Mouse (Mus musculus) lung, adult 2 months (tissue): ENCODE measurements at regions not wholly inside any gene's neighbourhood (a gene's known extent, or its start where the extent isn't known, plus 50 kb on each side); places are given as distances from the start of the nearest gene placed in this dataset.

Source experiments
- DNase-seq: peaks from one replicate; pipeline ENCODE4 v3.0.0; 2022
- H3K4me1 ChIP-seq: fragments of 200-500 bp; 2 replicates; pipeline ENCODE4 v1.6.1; 2011; ENCODE audit warnings: low read length; ENCODE audit not compliant: control insufficient read depth, insufficient read depth
- H3K4me3 ChIP-seq: fragments of 200-500 bp; replicated peaks from 2 replicates; pipeline ENCODE3; 2011; ENCODE audit warnings: low read depth, mild to moderate bottlenecking, control low read depth, low read length; ENCODE audit errors: extremely low read depth
- CTCF ChIP-seq: fragments of 200-500 bp; IDR thresholded peaks from 2 replicates; pipeline ENCODE4 v1.5.1; 2011; ENCODE audit warnings: mild to moderate bottlenecking, low read length, control low read depth; ENCODE audit not compliant: insufficient read depth
- POLR2A ChIP-seq: fragments of 200-500 bp; IDR thresholded peaks from 2 replicates; pipeline ENCODE4 v1.6.1; 2011; ENCODE audit warnings: low read depth, mild to moderate bottlenecking, control low read depth, low read length, borderline replicate concordance; ENCODE audit errors: extremely low read depth
- WGBS: fragments of 180-500 bp; shearing (Covaris S2); methylation state at CpG from one replicate; pipeline ENCODE4 v1.1.7; 2018; 5-methylcytosine and 5-hydroxymethylcytosine counted together

DNA sequence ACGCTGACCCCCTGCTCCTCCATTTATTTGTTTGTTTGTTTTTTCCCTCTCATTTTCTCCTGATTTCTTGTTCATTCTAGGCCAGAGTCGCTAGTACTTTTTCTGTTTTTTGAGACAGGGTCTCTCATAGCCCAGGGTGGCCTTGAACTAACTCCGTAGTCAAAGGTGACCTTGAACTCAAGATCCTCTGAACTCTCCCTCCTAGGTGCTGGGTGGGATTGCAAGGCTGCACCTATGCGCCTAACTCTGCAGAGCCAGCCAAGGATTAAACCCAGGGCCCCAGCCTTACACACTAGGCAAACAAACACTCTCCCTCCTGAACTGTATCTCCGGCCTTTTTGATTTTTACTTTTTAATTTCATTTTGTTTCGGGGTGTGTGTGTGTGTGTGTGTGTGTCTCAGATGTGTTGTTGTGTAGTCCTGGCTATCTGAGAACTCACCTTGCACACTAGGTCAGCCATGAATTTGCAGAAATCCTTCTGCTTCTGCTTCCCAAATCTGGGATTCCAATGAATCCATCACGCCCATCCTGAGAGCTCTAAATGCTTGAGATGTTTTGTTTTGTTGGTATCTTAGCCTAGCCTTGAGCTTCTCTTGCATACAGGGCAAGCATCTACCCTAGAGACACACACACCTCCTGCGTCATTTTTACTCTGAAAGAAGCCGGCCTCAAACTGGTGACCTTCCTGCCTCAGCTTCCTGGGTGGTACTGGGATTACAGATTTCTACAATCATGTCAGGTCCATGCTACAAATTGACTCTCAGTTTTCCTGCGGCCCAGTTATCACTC is 56.3 kb upstream of the Tbx3 start:
- no peak for DNase-seq
- H3K4me3 ChIP-seq: no peak overlapping the region
- TF ChIP-seq POLR2A (no peak), CTCF (no peak)
- peaks cover 2% of the 10 kb centered on the region; the same call in 1 of the 2 replicates for H3K4me1 ChIP-seq
- 92% methylated on average over 10 of the region's 10 CpGs for WGBS

DNA sequence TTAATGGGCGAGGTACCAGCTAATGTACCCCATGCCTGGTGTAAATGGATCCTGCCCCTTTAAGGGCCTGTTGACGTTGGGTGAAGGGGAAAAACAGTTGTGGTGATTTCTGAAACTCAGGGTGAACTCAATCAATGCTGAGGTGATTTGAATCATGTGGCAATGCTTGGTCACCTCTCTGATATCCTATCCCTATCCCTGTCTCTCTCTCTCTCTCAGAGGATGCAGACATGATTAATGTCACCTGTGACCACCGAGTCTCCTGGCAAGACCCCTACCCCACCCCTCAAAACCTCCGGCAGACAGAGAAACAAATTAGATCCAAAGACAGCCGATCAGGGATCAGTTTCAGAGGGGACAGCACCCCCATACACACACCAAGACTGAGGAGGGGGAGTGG is 54.8 kb upstream of the Tbx3 start:
- Histone ChIP-seq H3K4me1 (peaks cover 2% of the 10 kb centered on the region; the same call in 1 of the 2 replicates), H3K4me3 (no peak overlapping the region)
- DNase-seq: no peak
- TF ChIP-seq POLR2A: no peak
- TF ChIP-seq CTCF: no peak
- WGBS: 62% methylated on average over 5 of the region's 5 CpGs

DNA sequence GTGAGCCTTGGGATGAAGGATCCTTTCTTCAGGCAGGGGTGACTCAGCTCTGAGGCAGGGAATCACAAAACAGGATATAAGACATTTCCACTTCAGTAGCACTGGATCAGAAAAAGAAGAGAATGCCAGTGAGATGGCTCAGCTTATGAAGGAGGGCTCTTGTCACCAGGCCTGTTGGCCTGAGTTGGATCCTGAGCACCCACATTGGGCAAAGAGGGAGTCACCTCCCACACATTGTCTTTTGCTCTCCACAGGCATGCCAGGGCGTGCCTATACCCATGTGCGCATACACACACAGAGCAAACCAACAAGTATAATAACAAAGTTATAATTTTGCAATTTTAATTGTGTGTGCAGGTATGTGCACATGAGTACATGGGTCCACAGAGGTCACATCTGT is 52.6 kb upstream of the Tbx3 start:
- H3K4me1 ChIP-seq: no peaks in the 10 kb centered on the region
- WGBS: 93% methylated on average over 2 of the region's 2 CpGs
- no peak overlapping the region for H3K4me3 ChIP-seq
- DNase-seq: no peak
- no peak for TF ChIP-seq CTCF
- TF ChIP-seq POLR2A: no peak

DNA sequence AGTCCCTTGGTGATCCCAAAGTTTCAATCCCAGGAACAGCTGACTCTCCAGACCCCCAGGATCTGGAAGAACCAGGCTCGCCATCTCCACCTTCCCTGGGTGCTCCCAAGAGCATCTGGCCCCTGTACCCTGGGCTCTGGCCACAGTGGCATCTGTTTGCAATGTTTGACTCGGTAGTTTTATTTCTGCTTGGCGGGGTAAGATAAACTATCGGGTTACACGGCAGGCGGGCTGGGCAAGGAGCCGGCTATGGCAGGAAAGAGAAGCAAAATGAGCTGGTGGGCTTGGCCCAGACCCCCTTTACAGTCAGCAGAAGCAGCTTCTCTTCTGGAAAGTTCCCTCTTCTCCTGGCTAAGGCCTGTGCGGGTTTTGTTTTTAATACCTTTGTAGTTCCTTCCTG is 50.6 kb upstream of the Tbx3 start:
- DNase-seq: no peak
- 44% methylated on average over 8 of the region's 8 CpGs for WGBS

More for the DNA sequence above, 50.6 kb upstream of the Tbx3 start:
- TF ChIP-seq POLR2A (no peak), CTCF (no peak)
- no peak overlapping the region for H3K4me3 ChIP-seq
- H3K4me1 ChIP-seq: no peaks in the 10 kb centered on the region
